Mouse (Mus musculus) myocyte (in vitro differentiated cells): ENCODE measurements at regions not wholly inside any gene's neighbourhood (a gene's known extent, or its start where the extent isn't known, plus 50 kb on each side); places are given as distances from the start of the nearest gene placed in this dataset.

Source experiments
- E2F4 ChIP-seq: IDR thresholded peaks from one replicate; pipeline ENCODE4 v1.6.1; 2011; ENCODE audit warnings: mild to moderate bottlenecking, control low read depth, moderate library complexity; ENCODE audit not compliant: insufficient read depth
- MYOG ChIP-seq, 3 experiments: IDR thresholded peaks; one replicate each; pipeline ENCODE4 v1.6.1; 2011; ENCODE audit warnings: control low read depth in 2 of 3, low read depth in 2 of 3, mild to moderate bottlenecking in 2 of 3; ENCODE audit not compliant: insufficient read length in 2 of 3, control insufficient read depth in 1 of 3, insufficient read depth in 1 of 3
- POLR2A ChIP-seq: IDR thresholded peaks from one replicate; pipeline ENCODE4 v1.6.1; 2011; ENCODE audit warnings: low read depth, mild to moderate bottlenecking, control low read depth, moderate library complexity; ENCODE audit not compliant: insufficient read length
- USF1 ChIP-seq: IDR thresholded peaks from one replicate; pipeline ENCODE4 v1.6.1; 2011; ENCODE audit warnings: low read depth, mild to moderate bottlenecking, control low read depth, moderate library complexity

- TF ChIP-seq MYOG (IDR thresholded peaks at IDR 0.05; ENCODE audit: control insufficient read depth in 1 of 3, insufficient read depth in 1 of 3, insufficient read length in 2 of 3, low read depth in 2 of 3) (no peak), E2F4 (no peak), POLR2A (no peak), USF1 (no peak)
Measured at GRCm38 (mm10) chr17:79781733-79782663, 67.1 kb upstream of the Cyp1b1 start.
